Mouse (Mus musculus): ENCODE measurements at regions not wholly inside any gene's neighbourhood (a gene's known extent, or its start where the extent isn't known, plus 50 kb on each side); places are given as distances from the start of the nearest gene placed in this dataset.
"Not testable (repeated sequence)": the region's sequence is repeated elsewhere in the genome, so short reads cannot be mapped to it uniquely, and the experiment has no call there.

DNA sequence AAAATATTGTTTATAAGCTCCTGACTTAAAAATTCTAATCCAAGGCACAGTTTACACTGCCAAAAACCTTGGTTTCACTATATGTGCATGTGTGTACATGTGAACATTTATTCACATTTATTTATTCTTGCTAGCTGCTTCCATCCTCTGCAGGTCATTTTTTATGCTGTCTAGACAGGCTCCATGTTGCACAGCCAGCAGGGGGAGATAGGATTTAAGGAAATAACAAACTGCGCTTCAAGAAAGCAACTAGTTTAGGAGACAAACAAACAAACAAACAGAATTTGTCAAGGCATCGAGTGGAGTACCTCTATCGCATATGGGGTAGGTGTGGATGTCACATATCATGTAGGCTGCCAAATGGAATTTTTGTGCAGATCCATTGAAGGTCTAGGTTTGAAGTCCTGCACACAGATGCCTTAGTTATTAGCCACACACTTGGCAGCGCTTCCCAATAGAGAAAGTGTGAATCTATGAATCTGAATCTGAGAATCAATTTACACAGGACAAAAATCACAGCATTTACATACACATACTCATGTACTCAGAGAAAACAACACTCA lies 797.7 kb upstream of the Pou3f3 start:
- H3K36me3 ChIP-seq (ENCODE audit: insufficient read depth, low read length): no peaks in the 10 kb centered on the region
- H3K9me3 ChIP-seq (ENCODE audit: low read length): no peaks in the 10 kb centered on the region
- H3K9ac ChIP-seq (replicated peaks; ENCODE audit: low read length): no peak overlapping the region
- ATAC-seq (peak; percentile 49), DNase-seq (ENCODE audit: low spot score) (peak; percentile 73)
- peak; percentile 71 for TF ChIP-seq CTCF (IDR thresholded peaks at IDR 0.05; ENCODE audit: low read depth)
- no peaks in the 10 kb centered on the region for H3K4me1 ChIP-seq (ENCODE audit: insufficient read depth, low read length)
- no peak overlapping the region for H3K4me3 ChIP-seq (ENCODE audit: low read length)
- 50% methylated on average over 4 of the region's 4 CpGs for WGBS
- no peaks in the 10 kb centered on the region; the same call in 1 of the 2 replicates for H3K27me3 ChIP-seq (ENCODE audit: insufficient read depth, low read length)
- no peak overlapping the region; the same call in 1 of the 2 replicates for H3K4me2 ChIP-seq (ENCODE audit: low read depth, low read length)
- H3K27ac ChIP-seq: no peak overlapping the region

DNA sequence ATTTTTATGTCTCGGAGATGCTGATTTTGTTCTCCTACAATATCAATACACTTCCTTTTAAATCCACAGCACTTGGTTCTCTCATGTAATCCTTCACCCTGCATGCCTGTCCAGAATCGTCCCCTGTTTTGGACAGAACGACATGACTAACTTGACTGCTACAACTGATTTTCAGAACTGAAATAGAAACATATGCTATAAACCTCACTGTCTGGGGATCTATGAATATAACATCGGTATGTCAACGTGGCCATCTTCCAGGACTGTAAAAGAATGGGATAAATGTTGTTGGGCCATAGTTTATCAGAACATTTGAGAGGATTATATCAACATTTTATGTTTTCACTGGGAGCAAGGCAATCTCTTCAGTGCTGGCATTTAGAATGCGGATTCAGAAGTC lies 795.2 kb upstream of the Pou3f3 start:
- Histone ChIP-seq H3K9ac (replicated peaks; ENCODE audit: low read length) (no peak overlapping the region), H3K4me3 (ENCODE audit: low read length) (no peak overlapping the region), H3K4me1 (ENCODE audit: insufficient read depth, low read length) (no peaks in the 10 kb centered on the region), H3K4me2 (ENCODE audit: low read depth, low read length) (no peak overlapping the region), H3K9me3 (ENCODE audit: low read length) (no peaks in the 10 kb centered on the region), H3K27ac (no peak overlapping the region), H3K27me3 (ENCODE audit: insufficient read depth, low read length) (no peaks in the 10 kb centered on the region; the same call in 1 of the 2 replicates), H3K36me3 (ENCODE audit: insufficient read depth, low read length) (no peaks in the 10 kb centered on the region)
- TF ChIP-seq CTCF (IDR thresholded peaks at IDR 0.05; ENCODE audit: low read depth): no peak
- DNase-seq (ENCODE audit: low spot score): no peak
- no peak for ATAC-seq
- WGBS: 87% methylated on average over 6 of the region's 6 CpGs

DNA sequence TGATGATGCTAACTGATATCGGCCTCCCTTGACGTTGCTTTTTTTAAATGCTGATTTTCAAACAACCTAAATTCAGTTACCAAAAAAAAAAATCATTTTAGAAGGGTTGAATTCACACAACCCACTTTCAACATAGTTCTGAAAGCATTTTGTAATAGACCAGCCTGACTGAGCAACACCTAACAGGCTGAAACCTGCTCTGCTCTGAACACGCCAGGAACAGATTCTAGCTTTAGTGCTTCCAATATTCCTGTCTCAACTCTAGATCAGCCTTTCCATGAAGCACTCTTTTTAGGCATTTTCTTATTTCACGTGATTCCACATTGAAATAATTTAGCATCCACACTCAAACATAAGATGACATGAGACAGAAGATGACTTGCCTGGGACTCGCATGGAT lies 789.6 kb upstream of the Pou3f3 start:
- Histone ChIP-seq H3K4me2 (ENCODE audit: low read depth, low read length) (no peak overlapping the region), H3K4me3 (ENCODE audit: low read length) (no peak overlapping the region), H3K36me3 (ENCODE audit: insufficient read depth, low read length) (no peaks in the 10 kb centered on the region), H3K9me3 (ENCODE audit: low read length) (no peaks in the 10 kb centered on the region), H3K4me1 (ENCODE audit: insufficient read depth, low read length) (no peaks in the 10 kb centered on the region), H3K27me3 (ENCODE audit: insufficient read depth, low read length) (no peaks in the 10 kb centered on the region; the same call in 1 of the 2 replicates), H3K9ac (replicated peaks; ENCODE audit: low read length) (no peak overlapping the region), H3K27ac (no peak overlapping the region)
- no peak for TF ChIP-seq CTCF (IDR thresholded peaks at IDR 0.05; ENCODE audit: low read depth)
- ATAC-seq (no peak), DNase-seq (ENCODE audit: low spot score) (no peak)
- 86% methylated on average over 5 of the region's 5 CpGs for WGBS

DNA sequence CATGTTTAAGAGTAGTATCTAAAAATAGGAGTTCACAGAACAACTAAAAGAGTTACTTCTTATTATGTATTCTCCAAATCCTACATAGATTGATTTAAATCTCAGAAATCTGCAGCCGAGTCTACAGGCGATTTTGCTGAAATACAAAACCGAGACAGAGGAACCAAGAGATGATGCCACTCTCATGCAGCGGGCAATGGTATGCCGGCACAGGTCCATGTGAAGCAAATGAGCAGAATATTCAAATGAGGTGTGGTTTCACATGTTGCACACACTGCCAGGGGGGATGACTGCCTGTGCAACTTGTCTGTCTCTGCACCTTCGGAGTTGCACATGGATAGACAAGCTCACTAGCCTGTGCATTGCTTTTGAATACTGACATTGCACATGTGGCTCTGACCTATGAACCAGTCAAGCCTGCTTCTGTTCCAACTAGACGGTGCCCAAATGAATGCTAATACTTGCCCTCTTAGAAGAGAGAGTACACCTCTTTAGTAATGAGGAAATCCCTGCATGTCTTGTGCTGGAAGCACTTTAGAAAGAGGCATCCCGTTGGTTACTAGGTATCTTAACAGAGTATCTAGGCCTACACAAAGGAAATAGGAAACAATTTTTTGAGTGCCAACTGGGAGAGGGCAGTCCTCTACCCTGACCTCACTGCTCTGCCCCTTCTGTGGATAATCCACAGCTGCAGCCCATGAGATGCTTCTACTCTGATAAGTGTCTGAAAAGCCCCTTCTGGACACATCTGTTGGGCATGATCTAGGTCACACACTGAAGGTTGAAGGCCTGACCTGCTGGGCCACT lies 787.4 kb upstream of the Pou3f3 start:
- H3K4me1 ChIP-seq (ENCODE audit: insufficient read depth, low read length): no peaks in the 10 kb centered on the region
- no peak for DNase-seq (ENCODE audit: low spot score)

DNA sequence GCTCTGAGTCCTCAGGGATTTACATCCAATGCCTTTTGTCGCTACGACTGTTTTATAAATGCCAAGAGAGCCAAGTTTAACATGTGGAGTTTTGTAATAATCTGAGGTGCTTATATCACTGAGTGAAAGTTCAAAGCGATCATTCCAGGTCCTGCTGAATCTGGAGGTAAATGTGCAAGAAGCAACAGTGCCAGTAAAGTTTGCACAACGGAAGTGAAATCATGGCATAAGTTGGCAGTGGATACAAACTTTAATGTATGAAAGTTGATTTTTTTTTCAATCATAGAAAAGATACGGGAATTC lies 786.8 kb upstream of the Pou3f3 start:
- DNase-seq (ENCODE audit: low spot score) (no peak), ATAC-seq (no peak)
- Histone ChIP-seq H3K27me3 (ENCODE audit: insufficient read depth, low read length) (no peaks in the 10 kb centered on the region), H3K4me3 (ENCODE audit: low read length) (no peak overlapping the region), H3K9me3 (ENCODE audit: low read length) (no peaks in the 10 kb centered on the region), H3K36me3 (ENCODE audit: insufficient read depth, low read length) (no peaks in the 10 kb centered on the region), H3K4me2 (ENCODE audit: low read depth, low read length) (no peak overlapping the region), H3K4me1 (ENCODE audit: insufficient read depth, low read length) (no peaks in the 10 kb centered on the region), H3K9ac (replicated peaks; ENCODE audit: low read length) (no peak overlapping the region), H3K27ac (no peak overlapping the region)
- WGBS: 87% methylated on average over 5 of the region's 5 CpGs
- no peak for TF ChIP-seq CTCF (IDR thresholded peaks at IDR 0.05; ENCODE audit: low read depth)

More for the DNA sequence above, 787.4 kb upstream of the Pou3f3 start:
- Histone ChIP-seq H3K9ac (replicated peaks; ENCODE audit: low read length) (no peak overlapping the region), H3K27me3 (ENCODE audit: insufficient read depth, low read length) (no peaks in the 10 kb centered on the region), H3K36me3 (ENCODE audit: insufficient read depth, low read length) (no peaks in the 10 kb centered on the region), H3K4me3 (ENCODE audit: low read length) (no peak overlapping the region), H3K4me2 (ENCODE audit: low read depth, low read length) (no peak overlapping the region), H3K9me3 (ENCODE audit: low read length) (no peaks in the 10 kb centered on the region), H3K27ac (no peak overlapping the region)
- TF ChIP-seq CTCF (IDR thresholded peaks at IDR 0.05; ENCODE audit: low read depth): no peak
- WGBS: 87% methylated on average over 8 of the region's 8 CpGs
- no peak for ATAC-seq

DNA sequence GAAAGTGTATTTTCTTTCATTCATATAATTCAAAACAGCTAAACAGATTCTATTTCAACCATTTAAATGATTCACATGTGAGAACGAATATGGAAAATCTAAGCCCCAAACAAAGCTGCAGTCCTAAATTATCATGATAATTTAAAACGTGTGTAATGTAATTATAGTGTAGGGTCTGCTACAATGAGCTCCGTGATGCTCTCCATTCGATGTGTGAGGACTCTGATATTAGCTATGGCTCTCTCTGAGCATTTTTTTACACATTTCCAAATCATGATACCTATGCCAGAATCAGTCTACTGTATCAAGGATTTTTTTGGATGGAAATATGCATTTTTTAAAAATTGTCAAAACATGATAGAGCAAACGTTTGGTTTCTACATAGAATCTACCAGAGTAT lies 785.8 kb upstream of the Pou3f3 start:
- H3K36me3 ChIP-seq (ENCODE audit: insufficient read depth, low read length): no peaks in the 10 kb centered on the region
- no peak for ATAC-seq
- no peaks in the 10 kb centered on the region for H3K27me3 ChIP-seq (ENCODE audit: insufficient read depth, low read length)
- H3K4me1 ChIP-seq (ENCODE audit: insufficient read depth, low read length): no peaks in the 10 kb centered on the region
- WGBS: 78% methylated on average over 5 of the region's 5 CpGs
- no peak for TF ChIP-seq CTCF (IDR thresholded peaks at IDR 0.05; ENCODE audit: low read depth)
- H3K9ac ChIP-seq (replicated peaks; ENCODE audit: low read length): no peak overlapping the region
- H3K9me3 ChIP-seq (ENCODE audit: low read length): no peaks in the 10 kb centered on the region
- no peak overlapping the region for H3K4me3 ChIP-seq (ENCODE audit: low read length)
- DNase-seq (ENCODE audit: low spot score): no peak
- no peak overlapping the region for H3K4me2 ChIP-seq (ENCODE audit: low read depth, low read length)
- no peak overlapping the region for H3K27ac ChIP-seq

DNA sequence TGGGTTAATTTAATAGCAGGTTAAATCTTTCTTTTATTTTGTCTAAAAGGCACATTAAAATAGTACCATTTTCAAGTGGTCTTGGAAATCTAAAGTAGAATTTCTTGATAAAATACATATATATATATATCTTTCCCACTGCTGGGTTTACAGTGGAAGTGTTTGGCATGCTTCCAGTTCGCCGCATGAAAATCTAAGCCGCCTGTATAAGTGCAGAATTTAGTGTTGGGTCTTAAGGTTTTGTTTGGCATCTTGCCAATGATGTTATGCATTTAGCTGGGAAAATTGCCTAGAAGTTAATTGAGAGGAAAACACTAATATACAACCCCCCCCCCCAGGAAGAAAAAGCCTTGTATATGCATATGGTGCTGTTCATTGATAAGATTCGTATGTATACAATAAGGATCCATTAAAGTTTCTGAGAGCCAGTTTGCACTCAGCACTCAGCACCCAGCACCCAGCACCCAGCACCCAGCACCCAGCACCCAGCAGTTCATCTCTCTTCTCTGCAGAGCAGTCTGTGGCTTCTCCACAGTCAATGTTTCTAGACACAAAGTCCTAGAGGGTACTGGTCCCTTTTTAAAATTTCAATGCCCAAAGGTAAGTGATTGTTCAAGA lies 778.7 kb upstream of the Pou3f3 start:
- peak; percentile 57 for DNase-seq (ENCODE audit: low spot score)

DNA sequence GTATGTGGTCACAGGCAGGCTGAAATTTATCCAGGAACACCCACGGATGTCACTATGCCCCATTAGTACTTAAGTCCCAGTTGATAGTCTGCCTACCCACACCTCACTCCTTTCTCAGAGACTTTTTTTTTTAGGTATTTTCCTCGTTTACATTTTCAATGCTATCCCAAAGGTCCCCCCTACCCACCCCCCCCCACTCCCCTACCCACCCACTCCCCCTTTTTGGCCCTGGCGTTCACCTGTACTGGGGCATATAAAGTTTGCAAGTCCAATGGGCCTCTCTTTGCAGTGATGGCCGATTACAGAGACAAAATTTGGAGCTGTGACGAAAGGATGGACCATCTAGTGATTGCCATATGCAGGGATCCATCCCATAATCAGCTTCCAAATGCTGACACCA lies 777.8 kb upstream of the Pou3f3 start:
- not testable (repeated sequence) for H3K36me3 ChIP-seq (ENCODE audit: insufficient read depth, low read length); H3K27ac ChIP-seq; DNase-seq (ENCODE audit: low spot score); H3K4me3 ChIP-seq (ENCODE audit: low read length); H3K9ac ChIP-seq (replicated peaks; ENCODE audit: low read length); ATAC-seq; H3K27me3 ChIP-seq (ENCODE audit: insufficient read depth, low read length); H3K9me3 ChIP-seq (ENCODE audit: low read length); H3K4me1 ChIP-seq (ENCODE audit: insufficient read depth, low read length); H3K4me2 ChIP-seq (ENCODE audit: low read depth, low read length)
- WGBS: 82% methylated on average over 5 of the region's 5 CpGs

More for the DNA sequence above, 778.7 kb upstream of the Pou3f3 start:
- no peak overlapping the region for H3K27ac ChIP-seq
- H3K4me1 ChIP-seq (ENCODE audit: insufficient read depth, low read length): no peaks in the 10 kb centered on the region
- no peak overlapping the region for H3K4me3 ChIP-seq (ENCODE audit: low read length)
- no peaks in the 10 kb centered on the region for H3K27me3 ChIP-seq (ENCODE audit: insufficient read depth, low read length)
- WGBS: 43% methylated on average over 4 of the region's 4 CpGs
- H3K9me3 ChIP-seq (ENCODE audit: low read length): no peaks in the 10 kb centered on the region
- no peak overlapping the region for H3K4me2 ChIP-seq (ENCODE audit: low read depth, low read length)
- no peak overlapping the region for H3K9ac ChIP-seq (replicated peaks; ENCODE audit: low read length)
- no peak for ATAC-seq
- TF ChIP-seq CTCF (IDR thresholded peaks at IDR 0.05; ENCODE audit: low read depth): no peak
- H3K36me3 ChIP-seq (ENCODE audit: insufficient read depth, low read length): no peaks in the 10 kb centered on the region
